Mouse (Mus musculus) embryonic facial prominence, embryonic 13.5 days (tissue): ENCODE data around the gene Agxt2. TPM values are rescaled to one million over a fixed set of nuclear protein-coding genes. Genes with fewer than 3 reads are reported as not detected.

ENCODE experiments used
- ATAC-seq: fragments of 200-750 bp; cut with Nextera tagmentation; 2 replicates; pipeline ENCODE4 v1.8.0; 2017; ENCODE audit warnings: low read depth; ENCODE audit not compliant: insufficient number of reproducible peaks, insufficient read depth, low FRiP score, low TSS enrichment
- H3K27ac ChIP-seq: fragments of 300-500 bp; sonication (generic); 2 replicates; pipeline ENCODE4 v1.5.1; 2015; ENCODE audit warnings: moderate library complexity, mild to moderate bottlenecking, inconsistent platforms
- H3K27me3 ChIP-seq: fragments of 300-500 bp; sonication (generic); 2 replicates; pipeline ENCODE4 v1.6.1; 2015; ENCODE audit warnings: mild to moderate bottlenecking, inconsistent platforms
- H3K36me3 ChIP-seq: fragments of 300-500 bp; sonication (generic); 2 replicates; pipeline ENCODE4 v1.6.1; 2015; ENCODE audit warnings: mild to moderate bottlenecking, inconsistent platforms
- H3K4me1 ChIP-seq: fragments of 300-500 bp; sonication (generic); 2 replicates; pipeline ENCODE4 v1.6.1; 2015; ENCODE audit warnings: inconsistent platforms
- H3K4me2 ChIP-seq: fragments of 300-500 bp; sonication (generic); 2 replicates; pipeline ENCODE4 v1.6.1; 2015; ENCODE audit warnings: moderate library complexity, mild to moderate bottlenecking, inconsistent platforms
- H3K4me3 ChIP-seq: fragments of 300-500 bp; sonication (generic); 2 replicates; pipeline ENCODE4 v1.5.1; 2015; ENCODE audit warnings: mild to moderate bottlenecking, inconsistent platforms
- H3K9ac ChIP-seq: fragments of 300-500 bp; sonication (generic); 2 replicates; pipeline ENCODE4 v1.6.1; 2015; ENCODE audit warnings: mild to moderate bottlenecking, inconsistent platforms
- H3K9me3 ChIP-seq: fragments of 300-500 bp; sonication (generic); 2 replicates; pipeline ENCODE4 v1.6.1; 2016; ENCODE audit warnings: inconsistent platforms
- WGBS: fragments of 180-500 bp; shearing (Covaris S2); methylation state at CpG from one replicate; pipeline ENCODE4 v1.1.7; 2015; ENCODE audit warnings: mixed read lengths; 5-methylcytosine and 5-hydroxymethylcytosine counted together
- polyA plus RNA-seq: library from polyadenylated mRNA; unstranded; fragments of >200 nt; fragmentation: Nextera tagmentation; extraction: Ambion mirVana; gene quantifications from 2 replicates; pipeline ENCODE4 v1.2.1, GENCODE M21; 2015

The Agxt2 gene
- polyA plus RNA-seq, 1 experiment from 2014 or later = not detected

GRCm38 (mm10) chr15:10379757-10380458 lies 21.6 kb downstream of the Agxt2 start:
- Histone ChIP-seq H3K4me2 (no peak overlapping the region), H3K36me3 (no peaks in the 10 kb centered on the region), H3K4me1 (no peaks in the 10 kb centered on the region), H3K27me3 (no peaks in the 10 kb centered on the region), H3K4me3 (no peak overlapping the region), H3K27ac (no peak overlapping the region), H3K9me3 (no peaks in the 10 kb centered on the region), H3K9ac (no peak overlapping the region)
- 90% methylated on average over 3 of the region's 3 CpGs for WGBS
- ATAC-seq = no peak

GRCm38 (mm10) chr15:10387263-10387662 lies 28.9 kb downstream of the Agxt2 start:
- H3K36me3 ChIP-seq = no peaks in the 10 kb centered on the region
- no peak overlapping the region for H3K4me3 ChIP-seq
- no peak overlapping the region for H3K9ac ChIP-seq

GRCm38 (mm10) chr15:10399795-10400194 lies 41.5 kb downstream of the Agxt2 start:
- no peak for ATAC-seq
- H3K9ac ChIP-seq = no peak overlapping the region
- H3K27ac ChIP-seq = no peak overlapping the region
- no peak overlapping the region for H3K4me3 ChIP-seq
- no peaks in the 10 kb centered on the region for H3K9me3 ChIP-seq
- H3K36me3 ChIP-seq = no peaks in the 10 kb centered on the region
- WGBS = 51% methylated on average over 2 of the region's 2 CpGs
- no peaks in the 10 kb centered on the region for H3K4me1 ChIP-seq
- H3K27me3 ChIP-seq = no peaks in the 10 kb centered on the region
- no peak overlapping the region for H3K4me2 ChIP-seq

More at GRCm38 (mm10) chr15:10387263-10387662, 28.9 kb downstream of the Agxt2 start:
- ATAC-seq = no peak
- Histone ChIP-seq H3K4me2 (no peak overlapping the region), H3K27ac (no peak overlapping the region), H3K27me3 (no peaks in the 10 kb centered on the region), H3K4me1 (no peaks in the 10 kb centered on the region), H3K9me3 (no peaks in the 10 kb centered on the region)
- 77% methylated on average over 2 of the region's 2 CpGs for WGBS

GRCm38 (mm10) chr15:10400415-10400814 lies 42.1 kb downstream of the Agxt2 start:
- ATAC-seq = no peak
- no peak overlapping the region for H3K4me3 ChIP-seq
- H3K36me3 ChIP-seq = no peaks in the 10 kb centered on the region
- no peaks in the 10 kb centered on the region for H3K27me3 ChIP-seq
- no peaks in the 10 kb centered on the region for H3K4me1 ChIP-seq
- H3K9me3 ChIP-seq = no peaks in the 10 kb centered on the region
- H3K27ac ChIP-seq = no peak overlapping the region
- 54% methylated on average over 3 of the region's 3 CpGs for WGBS
- H3K4me2 ChIP-seq = no peak overlapping the region
- no peak overlapping the region for H3K9ac ChIP-seq

- Histone ChIP-seq H3K4me2 (no peak overlapping the region), H3K36me3 (no peaks in the 10 kb centered on the region), H3K4me3 (no peak overlapping the region), H3K9me3 (no peaks in the 10 kb centered on the region), H3K9ac (no peak overlapping the region), H3K27ac (no peak overlapping the region), H3K4me1 (no peaks in the 10 kb centered on the region), H3K27me3 (no peaks in the 10 kb centered on the region)
- WGBS = 74% methylated on average over 3 of the region's 3 CpGs
- no peak for ATAC-seq
Measured at GRCm38 (mm10) chr15:10409842-10410241, 51.5 kb downstream of the Agxt2 start.

GRCm38 (mm10) chr15:10410881-10411280 lies 52.5 kb downstream of the Agxt2 start:
- no peaks in the 10 kb centered on the region for H3K4me1 ChIP-seq
- H3K27me3 ChIP-seq = no peaks in the 10 kb centered on the region
- no peak overlapping the region for H3K4me2 ChIP-seq
- no peak overlapping the region for H3K4me3 ChIP-seq
- H3K9me3 ChIP-seq = no peaks in the 10 kb centered on the region
- H3K9ac ChIP-seq = no peak overlapping the region
- H3K27ac ChIP-seq = no peak overlapping the region
- H3K36me3 ChIP-seq = no peaks in the 10 kb centered on the region
- no peak for ATAC-seq
- WGBS = 84% methylated on average over 2 of the region's 2 CpGs

GRCm38 (mm10) chr15:10413656-10414055 lies 55.3 kb downstream of the Agxt2 start:
- no peaks in the 10 kb centered on the region for H3K36me3 ChIP-seq
- H3K9ac ChIP-seq = no peak overlapping the region
- no peak overlapping the region for H3K4me2 ChIP-seq
- no peaks in the 10 kb centered on the region for H3K4me1 ChIP-seq
- no peaks in the 10 kb centered on the region for H3K9me3 ChIP-seq
- WGBS = 90% methylated on average over 6 of the region's 6 CpGs
- no peak overlapping the region for H3K27ac ChIP-seq
- no peak for ATAC-seq
- H3K4me3 ChIP-seq = no peak overlapping the region
- H3K27me3 ChIP-seq = no peaks in the 10 kb centered on the region

GRCm38 (mm10) chr15:10421138-10421784 lies 62.9 kb downstream of the Agxt2 start:
- H3K9me3 ChIP-seq = no peaks in the 10 kb centered on the region
- no peaks in the 10 kb centered on the region for H3K4me1 ChIP-seq
- no peak overlapping the region for H3K9ac ChIP-seq
- no peaks in the 10 kb centered on the region for H3K27me3 ChIP-seq
- H3K4me3 ChIP-seq = no peak overlapping the region
- ATAC-seq = no peak
- no peaks in the 10 kb centered on the region for H3K36me3 ChIP-seq
- 21% methylated on average over 7 of the region's 7 CpGs for WGBS
- H3K4me2 ChIP-seq = no peak overlapping the region
- H3K27ac ChIP-seq = no peak overlapping the region

GRCm38 (mm10) chr15:10421785-10422144 lies 63.4 kb downstream of the Agxt2 start:
- no peak overlapping the region for H3K4me3 ChIP-seq
- no peak overlapping the region for H3K4me2 ChIP-seq
- H3K4me1 ChIP-seq = no peaks in the 10 kb centered on the region
- no peak for ATAC-seq
- H3K9ac ChIP-seq = no peak overlapping the region
- H3K27me3 ChIP-seq = no peaks in the 10 kb centered on the region
- 66% methylated on average over 1 of the region's 1 CpGs for WGBS
- H3K27ac ChIP-seq = no peak overlapping the region
- H3K9me3 ChIP-seq = no peaks in the 10 kb centered on the region
- H3K36me3 ChIP-seq = no peaks in the 10 kb centered on the region

- no peak for ATAC-seq
- Histone ChIP-seq H3K9ac (no peak overlapping the region), H3K4me3 (no peak overlapping the region), H3K4me2 (no peak overlapping the region), H3K4me1 (no peaks in the 10 kb centered on the region), H3K27ac (no peak overlapping the region), H3K36me3 (no peaks in the 10 kb centered on the region), H3K9me3 (no peaks in the 10 kb centered on the region), H3K27me3 (no peaks in the 10 kb centered on the region)
- WGBS = 95% methylated on average over 6 of the region's 6 CpGs
Measured at GRCm38 (mm10) chr15:10426124-10426523, 67.8 kb downstream of the Agxt2 start.

- Histone ChIP-seq H3K36me3 (no peaks in the 10 kb centered on the region), H3K27me3 (no peaks in the 10 kb centered on the region), H3K4me1 (no peaks in the 10 kb centered on the region), H3K9me3 (no peaks in the 10 kb centered on the region), H3K27ac (no peak overlapping the region), H3K4me2 (no peak overlapping the region), H3K4me3 (no peak overlapping the region), H3K9ac (no peak overlapping the region)
- 89% methylated on average over 13 of the region's 13 CpGs for WGBS
- ATAC-seq = no peak
Measured at GRCm38 (mm10) chr15:10426545-10427266, 68.4 kb downstream of the Agxt2 start.

GRCm38 (mm10) chr15:10436893-10437292 lies 78.6 kb downstream of the Agxt2 start:
- no peak overlapping the region for H3K27ac ChIP-seq
- H3K9me3 ChIP-seq = no peaks in the 10 kb centered on the region
- WGBS = 84% methylated on average over 1 of the region's 1 CpGs
- H3K9ac ChIP-seq = no peak overlapping the region
- no peaks in the 10 kb centered on the region for H3K27me3 ChIP-seq
- H3K36me3 ChIP-seq = peaks cover 4% of the 10 kb centered on the region; the same call in 1 of the 2 replicates
- no peak overlapping the region for H3K4me3 ChIP-seq
- no peaks in the 10 kb centered on the region for H3K4me1 ChIP-seq
- no peak overlapping the region for H3K4me2 ChIP-seq
- no peak for ATAC-seq
